Mouse (Mus musculus): ENCODE measurements around the gene Olfr51. TPM values are rescaled to one million over a fixed set of nuclear protein-coding genes. Genes with fewer than 3 reads are reported as not detected.
"Not testable (repeated sequence)": the region's sequence is repeated elsewhere in the genome, so short reads cannot be mapped to it uniquely, and the experiment has no call there.

The Olfr51 gene
- polyA plus RNA-seq, 1 experiment from 2014 or later = not detected

DNA sequence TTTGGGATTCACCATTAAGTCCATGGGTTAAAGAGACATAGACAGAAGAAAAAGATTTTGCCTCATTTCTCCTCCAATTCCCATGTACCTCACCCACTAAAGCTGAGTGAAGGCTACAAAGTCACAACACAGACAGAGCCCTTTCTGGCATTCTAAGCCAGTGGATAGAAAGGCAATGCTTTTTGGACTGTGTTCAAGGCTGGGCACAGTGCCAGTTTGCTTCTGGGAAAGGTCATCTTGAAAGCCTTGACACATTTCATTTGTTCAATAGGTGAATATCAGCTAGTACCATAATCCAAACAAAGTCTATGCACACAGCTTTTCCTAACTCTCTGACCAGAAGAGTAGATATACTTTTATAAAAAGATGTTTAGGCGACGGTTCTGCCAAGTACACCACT is 32.6 kb downstream of the Olfr51 start:
- WGBS = 93% methylated on average over 2 of the region's 2 CpGs
- no peak overlapping the region for H3K27ac ChIP-seq
- no peaks in the 10 kb centered on the region for H3K36me3 ChIP-seq (replicated peaks)
- H3K9me3 ChIP-seq = no peaks in the 10 kb centered on the region
- DNase-seq (ENCODE audit: extremely low spot score, low spot score) = no peak
- H3K27me3 ChIP-seq (ENCODE audit: poor library complexity, severe bottlenecking) = no peaks in the 10 kb centered on the region
- no peaks in the 10 kb centered on the region for H3K4me1 ChIP-seq
- H3K4me3 ChIP-seq = no peak overlapping the region

DNA sequence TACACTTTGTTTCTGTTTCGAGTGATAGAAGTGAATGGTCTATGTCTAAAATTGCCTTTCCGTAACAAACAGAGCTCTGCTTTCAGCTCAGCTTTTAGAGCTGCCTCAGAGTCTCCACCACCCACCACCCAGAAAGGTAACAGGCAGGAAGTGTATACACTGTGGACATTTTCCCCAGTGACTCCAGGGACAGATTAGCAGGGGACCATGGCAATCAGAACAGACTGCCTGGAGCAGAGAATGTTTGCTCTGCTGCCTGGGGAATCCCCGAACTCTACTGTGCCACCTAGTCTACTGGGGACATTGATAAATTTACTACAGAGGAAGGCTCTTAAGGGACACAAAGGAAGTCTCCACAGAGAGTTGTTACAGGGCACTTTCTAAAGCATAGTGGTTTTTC is 41.4 kb downstream of the Olfr51 start:
- H3K27me3 ChIP-seq (ENCODE audit: poor library complexity, severe bottlenecking); H3K9me3 ChIP-seq; H3K4me1 ChIP-seq; DNase-seq (ENCODE audit: extremely low spot score, low spot score); H3K27ac ChIP-seq; H3K4me3 ChIP-seq; H3K36me3 ChIP-seq (replicated peaks): not testable (repeated sequence)
- 88% methylated on average over 3 of the region's 3 CpGs for WGBS

DNA sequence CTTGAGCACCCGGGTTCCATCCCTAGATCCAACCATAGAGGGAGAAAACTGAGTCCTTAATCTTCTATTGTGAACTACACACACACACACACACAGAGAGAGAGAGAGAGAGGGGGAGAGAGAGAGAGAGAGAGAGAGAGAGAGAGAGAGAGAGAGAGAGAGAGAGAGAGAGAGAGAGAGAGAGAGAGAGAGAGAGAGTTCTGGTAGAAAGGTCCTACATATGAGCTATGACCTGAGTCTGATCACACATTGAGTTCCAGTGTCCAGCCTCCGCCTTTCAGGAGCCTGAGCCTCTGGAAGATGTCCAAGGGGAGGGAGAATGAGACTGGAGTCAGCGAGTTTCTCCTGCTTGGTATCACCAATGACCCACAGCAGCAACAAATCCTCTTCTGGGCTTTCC is 44.4 kb downstream of the Olfr51 start, which contains the start of gene Olfr1375:
Gene Olfr1375 (plus strand): TSS at position 301 of the 400 bp plus-strand sequence.
- not testable (repeated sequence) for H3K4me3 ChIP-seq; H3K36me3 ChIP-seq (replicated peaks); H3K27ac ChIP-seq; DNase-seq (ENCODE audit: extremely low spot score, low spot score); H3K9me3 ChIP-seq; H3K27me3 ChIP-seq (ENCODE audit: poor library complexity, severe bottlenecking); H3K4me1 ChIP-seq
- 83% methylated on average over 3 of the region's 3 CpGs for WGBS

DNA sequence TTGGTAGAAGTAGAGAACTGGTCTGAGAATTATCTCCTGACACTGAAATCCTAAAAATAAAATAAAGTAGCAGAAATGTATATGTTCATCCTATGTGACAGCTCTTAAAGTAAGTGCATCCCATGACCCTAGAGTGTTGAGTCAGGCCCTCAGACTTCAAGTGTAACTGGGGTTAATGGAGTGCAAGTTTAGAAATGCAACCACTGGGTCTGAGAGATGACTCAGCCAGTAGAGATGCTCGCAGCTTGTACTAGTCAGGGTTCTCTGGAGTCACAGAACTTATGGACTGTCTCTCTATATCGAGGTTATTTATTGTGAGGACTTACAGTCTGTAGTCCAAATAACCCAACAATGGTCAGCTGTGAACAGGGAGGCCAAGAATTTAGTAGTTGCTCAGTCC is 48.3 kb downstream of the Olfr51 start:
- no peaks in the 10 kb centered on the region for H3K9me3 ChIP-seq
- H3K27me3 ChIP-seq (ENCODE audit: poor library complexity, severe bottlenecking) = no peaks in the 10 kb centered on the region
- no peak overlapping the region for H3K4me3 ChIP-seq
- no peaks in the 10 kb centered on the region for H3K4me1 ChIP-seq
- no peak for DNase-seq (ENCODE audit: extremely low spot score, low spot score)
- no peaks in the 10 kb centered on the region for H3K36me3 ChIP-seq (replicated peaks)
- 86% methylated on average over 2 of the region's 2 CpGs for whole genome bisulfite sequencing
- no peak overlapping the region for H3K27ac ChIP-seq

DNA sequence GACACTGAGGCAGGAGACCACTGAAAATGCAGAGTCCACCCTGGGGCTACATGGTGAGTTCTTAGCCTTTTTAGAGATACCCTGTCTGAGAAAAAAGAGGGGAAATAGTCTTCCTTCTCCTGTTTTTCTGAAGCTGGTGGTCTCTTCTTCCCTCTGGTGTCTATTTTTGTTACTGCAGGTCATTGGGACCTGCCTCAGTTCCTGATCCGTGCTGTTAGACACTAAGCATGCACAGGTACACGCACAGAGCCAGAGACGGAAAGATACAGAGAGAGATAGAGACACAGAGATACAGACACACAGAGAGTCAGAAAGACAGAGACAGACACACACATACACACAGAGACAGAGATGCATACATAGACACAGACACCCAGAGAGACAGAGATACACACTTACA is 49.8 kb downstream of the Olfr51 start:
- H3K27ac ChIP-seq = no peak overlapping the region
- H3K36me3 ChIP-seq (replicated peaks) = no peaks in the 10 kb centered on the region
- no peaks in the 10 kb centered on the region for H3K4me1 ChIP-seq
- no peak overlapping the region for H3K4me3 ChIP-seq
- DNase-seq (ENCODE audit: extremely low spot score, low spot score) = no peak
- no peaks in the 10 kb centered on the region for H3K9me3 ChIP-seq
- no peaks in the 10 kb centered on the region for H3K27me3 ChIP-seq (ENCODE audit: poor library complexity, severe bottlenecking)
- WGBS = 60% methylated on average over 3 of the region's 3 CpGs

DNA sequence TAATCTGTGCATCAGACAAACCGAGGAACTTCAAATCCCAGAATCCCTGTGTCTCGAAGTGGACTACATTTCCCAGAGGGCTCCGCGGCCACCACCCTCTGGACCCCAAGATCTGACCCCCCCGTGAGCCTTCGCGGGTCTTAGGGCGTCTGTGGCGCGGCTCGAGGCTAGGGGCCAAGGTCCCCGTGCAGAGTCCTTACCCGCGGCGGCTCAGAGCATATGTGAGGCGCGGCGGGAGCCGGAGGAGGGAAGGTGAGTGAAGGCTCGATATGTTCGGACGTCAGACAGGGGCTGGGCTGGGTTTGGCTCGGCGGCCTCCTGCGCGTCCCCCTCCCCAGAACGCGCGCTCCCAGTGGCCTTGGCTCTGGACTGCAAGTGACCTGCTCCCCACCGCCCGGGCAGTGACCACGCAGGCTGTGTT is 55.8 kb downstream of the Olfr51 start, which contains the start of gene Zfp354a:
Gene Zfp354a (plus strand): TSS at position 107 of the 421 bp plus-strand sequence.
- Histone ChIP-seq H3K4me1 (peaks cover 9% of the 10 kb centered on the region), H3K9me3 (no peaks in the 10 kb centered on the region), H3K4me3 (peak within 1 kb of the TSS; percentile 87), H3K27ac (peak within 1 kb of the TSS; percentile 95), H3K36me3 (replicated peaks) (peaks cover 32% of the 10 kb centered on the region), H3K27me3 (ENCODE audit: poor library complexity, severe bottlenecking) (no peaks in the 10 kb centered on the region)
- WGBS = under 1% methylated on average over 32 of the region's 32 CpGs
- peak; percentile 84 for DNase-seq (ENCODE audit: extremely low spot score, low spot score)

Other genes with a start within 250 kb of the Olfr51 start
- gene Zfp354c, start 175.9 kb upstream of the Olfr51 start, polyA plus RNA-seq (2016; fragmentation: Nextera tagmentation; extraction: Ambion mirVana) = 31.1 and 31.5 TPM in 2 replicates
- 0.84 and 0.86 TPM in 2 replicates for gene Zfp879, start 162.0 kb upstream of the Olfr51 start, polyA plus RNA-seq (2016; fragmentation: Nextera tagmentation; extraction: Ambion mirVana)
- gene Grm6, start 152.9 kb upstream of the Olfr51 start, polyA plus RNA-seq (2016; fragmentation: Nextera tagmentation; extraction: Ambion mirVana) = not detected in 2 replicates
- gene Zfp454, start 115.9 kb upstream of the Olfr51 start, polyA plus RNA-seq (2016; fragmentation: Nextera tagmentation; extraction: Ambion mirVana) = 13.3 and 14.0 TPM in 2 replicates
- gene Zfp2, start 87.4 kb upstream of the Olfr51 start, polyA plus RNA-seq (2016; fragmentation: Nextera tagmentation; extraction: Ambion mirVana) = 25.8 and 26.4 TPM in 2 replicates
- 0.77 and 1.3 TPM in 2 replicates for gene Zfp354b, start 72.0 kb upstream of the Olfr51 start, polyA plus RNA-seq (2016; fragmentation: Nextera tagmentation; extraction: Ambion mirVana)
- not detected in 2 replicates for gene 4933414I15Rik, start 59.8 kb upstream of the Olfr51 start, polyA plus RNA-seq (2016; fragmentation: Nextera tagmentation; extraction: Ambion mirVana)
- gene Prop1, start 49.8 kb upstream of the Olfr51 start, polyA plus RNA-seq (2016; fragmentation: Nextera tagmentation; extraction: Ambion mirVana) = not detected in 2 replicates
- not detected in 2 replicates for gene Olfr1378, start 37.1 kb upstream of the Olfr51 start, polyA plus RNA-seq (2016; fragmentation: Nextera tagmentation; extraction: Ambion mirVana)
- not detected in 2 replicates for gene Olfr1377, start 21.6 kb upstream of the Olfr51 start, polyA plus RNA-seq (2016; fragmentation: Nextera tagmentation; extraction: Ambion mirVana)
- 0.10 TPM in 1 of 2 replicates, not detected in the other for gene Olfr54, start 10.6 kb downstream of the Olfr51 start, polyA plus RNA-seq (2016; fragmentation: Nextera tagmentation; extraction: Ambion mirVana)
- not detected in 2 replicates for gene Olfr1375, start 44.5 kb downstream of the Olfr51 start, polyA plus RNA-seq (2016; fragmentation: Nextera tagmentation; extraction: Ambion mirVana)
- 7.6 and 8.6 TPM in 2 replicates for gene Zfp354a, start 55.7 kb downstream of the Olfr51 start, polyA plus RNA-seq (2016; fragmentation: Nextera tagmentation; extraction: Ambion mirVana)
- gene Gm12569, start 216.9 kb downstream of the Olfr51 start, polyA plus RNA-seq (2016; fragmentation: Nextera tagmentation; extraction: Ambion mirVana) = not detected in 2 replicates

Measured in forebrain, embryonic 10.5 days (tissue).